Comparison of ENCODE assay signal across 9 mouse cellular contexts in the genomic region with DNA sequence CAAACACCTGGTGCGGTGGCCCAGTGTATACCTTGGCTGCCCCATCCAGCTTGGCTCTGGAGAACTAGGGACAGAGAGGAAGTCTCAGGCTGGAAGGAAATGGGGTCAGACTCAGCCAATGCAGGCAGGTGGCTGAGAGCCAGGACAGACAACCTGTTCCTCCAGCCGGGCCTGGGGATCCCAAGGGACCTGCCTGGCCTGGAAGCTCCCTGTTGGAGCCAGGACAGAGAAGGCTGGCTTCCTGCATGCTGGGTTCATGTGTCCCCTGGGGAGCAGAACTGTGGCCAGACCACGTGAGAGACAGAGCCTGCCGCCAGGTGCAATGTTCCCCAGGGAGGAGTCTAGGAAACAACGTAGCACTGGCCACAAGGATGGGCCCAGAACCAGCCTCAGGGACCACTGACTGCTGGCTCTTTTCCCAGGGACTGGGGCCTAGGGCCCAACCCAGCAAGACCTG. TPM values are rescaled to one million over a fixed set of nuclear protein-coding genes. Genes with fewer than 3 reads are reported as not detected.
A peak's percentile ranks its signal among the peaks of the same experiment; 100 is the strongest.
DNase-seq lines count a peak whose midpoint lies in the region; ATAC-seq lines count a peak whose summit lies in the region.
"Had no signal": no experiment of that assay in that cellular context is flagged by ENCODE, and none has a peak within 500 bp of the region (broad histone marks: within the 10 kb centered on the region; RNA-seq: fewer than 3 reads in every experiment).

No protein-coding gene starts in this region.

- DNase-seq in embryonic facial prominence, embryonic 14.5 days (ENCODE audit: low spot score), result peak; percentile 63
- DNase-seq in embryonic facial prominence, embryonic 10.5 days (ENCODE audit: low spot score), result no peak
- DNase-seq in Muller cell, postnatal 12 days (ENCODE audit: inconsistent ontology term), result peak; percentile 78
- peak; percentile 90 to 91 for DNase-seq in heart, postnatal 36 days
- DNase-seq in lung, postnatal 25 days (ENCODE audit: low spot score), result peak; percentile 32
- no peak for DNase-seq in liver

- no peak overlapping the region for H3K9ac ChIP-seq in embryonic facial prominence, embryonic 14.5 days (ENCODE audit: low read depth, low read length)
- H3K9ac ChIP-seq in embryonic facial prominence, embryonic 15.5 days, result no peak overlapping the region
- H3K9ac ChIP-seq: liver, embryonic 15.5 days had no signal

- H3K27me3 ChIP-seq in embryonic facial prominence, embryonic 14.5 days (replicated peaks; ENCODE audit: control insufficient read depth, insufficient read depth, low read length), result no peaks in the 10 kb centered on the region
- H3K27me3 ChIP-seq in embryonic facial prominence, embryonic 10.5 days (replicated peaks; ENCODE audit: low read depth, poor library complexity, severe bottlenecking), result no peaks in the 10 kb centered on the region
- H3K27me3 ChIP-seq in embryonic facial prominence, embryonic 15.5 days, result no peaks in the 10 kb centered on the region
- H3K27me3 ChIP-seq: liver, embryonic 15.5 days had no signal

- no peak overlapping the region; the same call in 1 of the 2 replicates for H3K27ac ChIP-seq in embryonic facial prominence, embryonic 14.5 days (replicated peaks; ENCODE audit: low read depth, low read length)
- no peak overlapping the region for H3K27ac ChIP-seq in embryonic facial prominence, embryonic 10.5 days (replicated peaks)
- H3K27ac ChIP-seq in embryonic facial prominence, embryonic 15.5 days (replicated peaks), result peak overlapping the region; percentile 34; the same call in 1 of the 2 replicates
- H3K27ac ChIP-seq: liver, embryonic 15.5 days had no signal

- intact Hi-C loops in heart, postnatal 36 days (cut with DNase I), result loop anchor here (2.0 kb wide), 2 partner anchors 19 to 41 kb away; no protein-coding TSS in a partner anchor

- H3K4me1 ChIP-seq in embryonic facial prominence, embryonic 14.5 days (ENCODE audit: control insufficient read depth, insufficient read depth, low read length), result no peaks in the 10 kb centered on the region
- H3K4me1 ChIP-seq in embryonic facial prominence, embryonic 10.5 days, result peaks cover 9% of the 10 kb centered on the region
- peaks cover 29% of the 10 kb centered on the region for H3K4me1 ChIP-seq in embryonic facial prominence, embryonic 15.5 days

- no peak overlapping the region for H3K4me2 ChIP-seq in embryonic facial prominence, embryonic 14.5 days (ENCODE audit: low read depth, low read length)
- H3K4me2 ChIP-seq in embryonic facial prominence, embryonic 15.5 days (replicated peaks), result no peak overlapping the region
- H3K4me2 ChIP-seq: liver, embryonic 15.5 days had no signal

- 59% methylated on average over 4 of the region's 5 CpGs for whole genome bisulfite sequencing in embryonic facial prominence, embryonic 14.5 days
- 81% methylated on average over 5 of the region's 5 CpGs for WGBS in embryonic facial prominence, embryonic 10.5 days
- WGBS in embryonic facial prominence, embryonic 15.5 days, result 46% methylated on average over 5 of the region's 5 CpGs

- no peak overlapping the region for H3K4me3 ChIP-seq in embryonic facial prominence, embryonic 14.5 days (ENCODE audit: low read depth, low read length)
- H3K4me3 ChIP-seq in embryonic facial prominence, embryonic 10.5 days, result no peak overlapping the region
- no peak overlapping the region for H3K4me3 ChIP-seq in embryonic facial prominence, embryonic 15.5 days (replicated peaks)
- H3K4me3 ChIP-seq: liver, embryonic 15.5 days had no signal

- peak; percentile 53; the same call in 1 of the 2 replicates for ATAC-seq in embryonic facial prominence, embryonic 14.5 days (ENCODE audit: low read depth)
- ATAC-seq in embryonic facial prominence, embryonic 15.5 days (ENCODE audit: insufficient number of reproducible peaks, low FRiP score, low TSS enrichment, low read depth), result peak; percentile 44
- ATAC-seq in inflammation-experienced regulatory T-cells, adult 6 months, result no peak

- no peaks in the 10 kb centered on the region for H3K9me3 ChIP-seq in embryonic facial prominence, embryonic 14.5 days (ENCODE audit: control insufficient read depth, low read length)
- H3K9me3 ChIP-seq in embryonic facial prominence, embryonic 10.5 days, result no peaks in the 10 kb centered on the region
- H3K9me3 ChIP-seq in embryonic facial prominence, embryonic 15.5 days (replicated peaks), result no peaks in the 10 kb centered on the region
- H3K9me3 ChIP-seq: liver, embryonic 15.5 days had no signal

- H3K36me3 ChIP-seq in embryonic facial prominence, embryonic 14.5 days (ENCODE audit: control insufficient read depth, insufficient read depth, low read length), result peaks cover 93% of the 10 kb centered on the region
- H3K36me3 ChIP-seq in embryonic facial prominence, embryonic 10.5 days (replicated peaks), result peaks cover 97% of the 10 kb centered on the region
- peaks cover 91% of the 10 kb centered on the region for H3K36me3 ChIP-seq in embryonic facial prominence, embryonic 15.5 days

RNA-seq across cellular contexts. Expression of gene Rflna, which starts 37.1 kb away (rescaled TPM):
- polyA plus RNA-seq in embryonic facial prominence, embryonic 14.5 days (2014; fragmentation: Nextera tagmentation; extraction: Ambion mirVana), result 19.3 and 29.0 TPM in 2 replicates
- polyA plus RNA-seq in embryonic facial prominence, embryonic 10.5 days (2016; fragmentation: Nextera tagmentation; extraction: Ambion mirVana), result 5.1 and 6.9 TPM in 2 replicates
- 22.1 and 24.0 TPM in 2 replicates for polyA plus RNA-seq in embryonic facial prominence, embryonic 15.5 days (2015; fragmentation: Nextera tagmentation; extraction: Ambion mirVana)
- total RNA-seq in heart, postnatal 36 days (2021), result under 1 TPM in 1 of 2 experiments, not detected in 1; 0.47 TPM
- polyA plus RNA-seq in inflammation-experienced regulatory T-cells, adult 6 months (2017; shearing (Covaris generic)), result under 1 TPM in 2 of 3 experiments, not detected in 1; 0.36 to 0.87 TPM

Comparison
In these comparisons a context has a peak if more than half of its experiments do, and no peak if none do; other contexts are left out.
1. DNase-seq: peak in embryonic facial prominence, embryonic 14.5 days (single experiment), Muller cell, postnatal 12 days (single experiment), heart, postnatal 36 days (2 of 2) and lung, postnatal 25 days (single experiment); none in embryonic facial prominence, embryonic 10.5 days (single experiment) and liver (single experiment).